Mouse (Mus musculus) cerebellum, adult 2 months (tissue): ENCODE data around the gene Dpt.

Experiments
- CTCF ChIP-seq: fragments of 200-500 bp; IDR thresholded peaks from 2 replicates; pipeline ENCODE4 v1.5.1; 2011; ENCODE audit warnings: low read depth, mild to moderate bottlenecking, control low read depth, low read length, moderate library complexity, borderline replicate concordance; ENCODE audit not compliant: insufficient read depth
- POLR2A ChIP-seq: fragments of 200-500 bp; IDR thresholded peaks from 2 replicates; pipeline ENCODE4 v1.6.1; 2011; ENCODE audit warnings: low read length, control low read depth, borderline replicate concordance; ENCODE audit not compliant: insufficient read depth

DNA sequence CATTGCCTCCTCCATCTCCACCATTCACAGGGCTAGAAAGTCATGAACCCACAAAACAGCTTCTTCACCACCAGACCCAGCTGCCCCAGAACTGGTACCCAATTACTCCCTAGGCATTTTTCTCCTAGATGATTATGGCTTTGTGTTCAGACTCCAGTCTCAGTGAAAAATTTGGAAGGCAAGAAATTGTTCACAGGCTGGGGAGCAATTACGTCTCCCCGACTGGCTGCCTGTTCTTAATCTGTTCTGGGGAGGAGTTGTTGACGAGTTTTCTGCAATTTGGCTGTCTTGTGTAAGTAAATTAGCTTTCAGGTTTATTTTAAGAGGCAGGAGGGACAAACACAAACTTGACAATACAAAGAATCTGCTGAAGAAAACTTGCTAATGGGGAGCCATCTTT is 2.7 kb downstream of the Dpt start:
- TF ChIP-seq CTCF (no peak), POLR2A (no peak)
